Mouse (Mus musculus) E14TG2a.4 (cell line): ENCODE measurements at regions not wholly inside any gene's neighbourhood (a gene's known extent, or its start where the extent isn't known, plus 50 kb on each side); places are given as distances from the start of the nearest gene placed in this dataset.

Experiments used
- CTCF ChIP-seq: conservative IDR thresholded peaks from 2 replicates; pipeline ENCODE4 v1.5.1; 2014; ENCODE audit warnings: low read length
- NANOG ChIP-seq: IDR thresholded peaks from 2 replicates; pipeline ENCODE4 v1.6.1; 2014; ENCODE audit warnings: borderline replicate concordance, low read length, mixed read lengths
- POU5F1 ChIP-seq: IDR thresholded peaks from 2 replicates; pipeline ENCODE4 v1.6.1; 2014; ENCODE audit warnings: low read length, borderline replicate concordance

DNA sequence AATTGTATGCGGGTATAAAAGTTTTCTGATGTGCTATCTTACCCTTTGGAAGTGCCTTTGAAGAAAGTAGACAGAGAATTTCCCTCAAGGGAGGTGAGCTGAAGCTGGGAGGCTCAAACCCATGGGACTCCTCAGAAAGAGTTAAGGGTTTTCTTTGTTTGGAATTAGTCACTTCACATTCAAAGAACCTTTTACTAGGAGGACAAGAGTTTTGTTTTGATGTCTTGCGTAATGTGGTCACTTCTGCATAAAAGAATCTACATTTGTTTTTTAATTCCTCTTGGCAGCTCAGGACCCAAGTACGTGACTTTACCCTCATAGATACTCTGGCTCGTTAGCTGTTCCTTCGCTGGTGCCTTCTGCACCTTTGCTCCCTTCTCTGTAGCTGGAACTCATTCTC lies 511.1 kb upstream of the Sox9 start:
- TF ChIP-seq CTCF, result no peak
- no peak for TF ChIP-seq NANOG
- TF ChIP-seq POU5F1, result no peak
